Mouse (Mus musculus) heart, adult 9 months (tissue): ENCODE data around the gene Smcr8.
"Not testable (repeated sequence)": the region's sequence is repeated elsewhere in the genome, so short reads cannot be mapped to it uniquely, and the experiment has no call there.

Source experiments
- DNase-seq, 2 experiments: peaks; one replicate each; pipeline ENCODE4 v3.0.0; 2022; ENCODE audit warnings: low spot score in 2 of 2

Smcr8 gene

GRCm38 (mm10) chr11:60784179-60784922 lies 7.0 kb downstream of the Smcr8 start:
- no peak for DNase-seq

GRCm38 (mm10) chr11:60787595-60787994 lies 10.3 kb downstream of the Smcr8 start:
- DNase-seq = peak; percentile 63 to 68

GRCm38 (mm10) chr11:60790472-60790871 lies 13.1 kb downstream of the Smcr8 start:
- no peak for DNase-seq

GRCm38 (mm10) chr11:60796342-60796741 lies 19.0 kb downstream of the Smcr8 start:
- DNase-seq = no peak

- no peak for DNase-seq
Measured at GRCm38 (mm10) chr11:60799977-60800376, 22.7 kb downstream of the Smcr8 start.

GRCm38 (mm10) chr11:60800892-60801291 lies 23.6 kb downstream of the Smcr8 start:
- no peak for DNase-seq

- peak; percentile 17 to 39 for DNase-seq
Measured at GRCm38 (mm10) chr11:60808286-60809070, 31.2 kb downstream of the Smcr8 start.

GRCm38 (mm10) chr11:60809546-60809945 lies 32.2 kb downstream of the Smcr8 start:
- no peak for DNase-seq

GRCm38 (mm10) chr11:60810046-60810965 lies 33.0 kb downstream of the Smcr8 start:
- DNase-seq = no peak

GRCm38 (mm10) chr11:60811054-60811460 lies 33.7 kb downstream of the Smcr8 start:
- DNase-seq = peak; percentile 93 to 95

- DNase-seq = not testable (repeated sequence)
Measured at GRCm38 (mm10) chr11:60811618-60812017, 34.3 kb downstream of the Smcr8 start, which contains the start of gene Shmt1. TSS of gene Shmt1 (minus strand) at chr11:60811718.

- no peak for DNase-seq
Measured at GRCm38 (mm10) chr11:60816398-60816797, 39.1 kb downstream of the Smcr8 start.

GRCm38 (mm10) chr11:60823771-60824170 lies 46.4 kb downstream of the Smcr8 start:
- DNase-seq = no peak

- no peak for DNase-seq
Measured at GRCm38 (mm10) chr11:60825191-60825590, 47.9 kb downstream of the Smcr8 start.

GRCm38 (mm10) chr11:60826700-60827099 lies 49.4 kb downstream of the Smcr8 start:
- DNase-seq = no peak

- DNase-seq = no peak
Measured at GRCm38 (mm10) chr11:60827241-60827945, 50.1 kb downstream of the Smcr8 start.

GRCm38 (mm10) chr11:60828903-60829302 lies 51.6 kb downstream of the Smcr8 start:
- DNase-seq = no peak

- peak; percentile 93 for DNase-seq
Measured at GRCm38 (mm10) chr11:60830433-60831052, 53.2 kb downstream of the Smcr8 start, which contains the start of gene Dhrs7b. TSS of gene Dhrs7b (plus strand) at chr11:60830631.

GRCm38 (mm10) chr11:60836897-60837296 lies 59.6 kb downstream of the Smcr8 start:
- no peak for DNase-seq
